Mouse (Mus musculus): ENCODE results near the gene Ap5s1. TPM values are rescaled to one million over a fixed set of nuclear protein-coding genes. Genes with fewer than 3 reads are reported as not detected.

The Ap5s1 gene
- polyA plus RNA-seq (2017; shearing (Covaris generic)), result 26.5 TPM

DNA sequence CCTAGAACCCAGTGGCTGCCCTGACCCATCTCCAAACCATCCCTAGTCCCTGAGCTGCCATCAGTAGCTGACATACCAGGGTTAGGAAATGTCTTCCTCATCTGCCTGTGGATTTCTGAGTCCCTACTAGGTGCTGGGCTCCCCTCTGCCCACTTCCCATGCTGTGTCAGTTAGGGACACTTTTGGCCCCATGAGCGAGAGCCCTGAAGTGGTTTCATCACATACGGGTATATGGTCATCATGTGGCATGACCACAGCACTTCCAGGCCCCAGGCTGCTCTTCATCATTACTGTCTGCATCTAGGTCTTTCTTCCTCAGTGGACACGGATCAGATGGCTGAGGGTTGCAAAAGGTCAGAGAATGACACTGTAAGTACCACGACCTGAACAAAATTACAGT is at the start of gene Ap5s1:
Ap5s1 (plus strand) TSS at position 301 of the 400 bp plus-strand sequence.

DNA sequence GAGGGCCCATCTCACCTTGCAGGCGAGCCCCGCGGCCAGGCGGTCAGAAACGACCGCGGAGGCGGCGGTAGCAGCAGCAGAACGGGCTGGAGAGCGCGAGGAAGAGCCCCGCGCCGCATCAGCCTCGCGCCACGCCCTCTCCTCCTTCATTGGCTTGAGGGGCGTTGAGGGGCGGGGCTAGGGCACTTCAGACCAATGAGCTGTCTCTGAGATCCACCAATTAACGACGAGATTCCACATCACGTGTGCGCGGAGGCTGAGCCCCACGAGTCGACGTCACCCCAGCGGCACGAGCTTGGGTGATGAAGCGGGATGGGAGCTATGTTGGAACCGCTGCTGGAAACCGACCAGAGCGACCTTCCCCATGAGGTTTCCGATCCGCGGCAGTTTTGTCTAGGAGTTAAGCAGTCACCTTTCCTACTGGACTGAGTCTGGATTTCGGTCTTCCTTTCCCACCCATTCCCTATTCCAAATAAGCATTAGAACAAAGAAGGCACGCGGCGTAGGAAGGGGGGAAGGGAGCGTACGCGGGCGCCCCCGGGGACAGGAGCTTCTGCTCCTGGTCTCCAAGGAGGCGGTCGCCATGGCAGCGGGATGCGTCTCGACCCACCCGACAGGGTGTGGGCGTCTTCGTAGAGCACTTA is 46.8 kb upstream of the Ap5s1 start, which contains the start of gene 1700037H04Rik:
1700037H04Rik (minus strand) TSS at position 144 of the 644 bp plus-strand sequence.

DNA sequence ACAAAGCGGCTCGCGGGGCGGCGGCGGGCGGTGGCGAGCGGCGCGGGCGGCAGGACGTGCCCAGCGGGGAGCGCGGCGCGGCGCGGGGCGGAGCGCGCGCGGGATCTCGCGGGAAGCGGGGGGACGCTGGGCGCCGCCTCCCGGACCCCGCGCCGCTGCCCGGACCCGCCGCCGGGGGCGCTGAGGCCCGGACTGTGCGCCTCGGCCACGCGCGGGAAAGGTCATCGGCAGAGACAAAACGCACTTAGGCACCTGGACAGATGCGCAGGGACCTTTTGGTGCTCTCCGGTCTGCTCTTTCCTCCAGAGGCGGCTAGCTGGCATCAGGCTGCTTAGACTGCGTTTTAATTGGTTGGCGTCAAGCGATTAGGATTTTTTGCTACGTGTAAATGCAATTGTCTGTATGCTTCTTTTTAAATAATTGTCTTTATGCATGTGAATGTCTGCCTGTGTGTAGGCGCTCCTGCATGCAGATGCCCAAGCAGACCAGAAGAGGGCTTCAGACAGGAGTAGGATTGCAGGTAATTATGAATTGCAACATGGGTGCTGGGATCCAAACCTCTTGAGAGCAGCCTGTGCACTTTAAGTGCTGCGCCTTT is 26.8 kb upstream of the Ap5s1 start, which contains the start of gene Cenpb:
Cenpb (minus strand) TSS at position 78 of the 598 bp plus-strand sequence.

DNA sequence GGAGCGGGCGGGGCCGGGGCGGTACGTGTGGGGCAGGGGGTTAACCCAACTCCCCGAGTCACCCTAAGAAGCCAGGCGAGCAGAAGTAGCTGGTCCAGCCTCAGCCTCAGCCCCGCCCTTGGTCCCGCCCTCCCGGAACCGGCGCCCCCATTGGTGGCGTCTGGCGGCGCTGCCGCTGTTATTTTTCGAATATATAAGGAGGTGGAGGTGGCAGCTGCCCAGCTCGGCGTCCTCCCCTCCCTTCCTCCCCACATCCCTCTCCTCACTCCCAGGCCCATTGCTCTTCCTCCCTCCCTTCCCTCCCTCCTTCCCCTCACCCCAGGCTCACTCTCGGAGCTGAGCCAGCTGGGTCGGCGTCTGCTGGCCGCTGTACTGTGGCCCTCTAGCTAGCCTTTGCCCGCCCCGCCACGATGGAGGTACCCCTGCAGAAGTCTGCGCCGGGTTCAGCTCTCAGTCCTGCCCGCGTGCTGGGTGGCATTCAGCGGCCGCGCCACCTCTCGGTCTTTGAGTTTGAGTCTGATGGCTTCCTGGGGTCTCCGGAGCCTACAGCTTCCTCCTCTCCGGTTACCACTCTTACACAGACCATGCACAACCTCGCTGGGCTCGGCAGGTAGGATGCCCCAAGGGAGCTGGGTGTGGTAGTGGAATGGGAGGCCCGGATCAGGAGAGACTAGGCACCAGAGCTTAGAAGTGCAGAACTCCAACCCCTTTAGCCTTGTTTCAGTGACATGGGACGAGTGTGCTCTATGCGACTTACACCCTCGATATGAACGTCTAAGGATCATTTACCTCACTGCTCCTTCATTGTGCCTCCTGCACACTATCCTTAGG is 19.9 kb upstream of the Ap5s1 start, which contains the start of the genes Cdc25b and Spef1:
Cdc25b (plus strand) TSS at position 179 of the 831 bp plus-strand sequence.
Spef1 (minus strand) TSS at position 512 of the 831 bp plus-strand sequence.

DNA sequence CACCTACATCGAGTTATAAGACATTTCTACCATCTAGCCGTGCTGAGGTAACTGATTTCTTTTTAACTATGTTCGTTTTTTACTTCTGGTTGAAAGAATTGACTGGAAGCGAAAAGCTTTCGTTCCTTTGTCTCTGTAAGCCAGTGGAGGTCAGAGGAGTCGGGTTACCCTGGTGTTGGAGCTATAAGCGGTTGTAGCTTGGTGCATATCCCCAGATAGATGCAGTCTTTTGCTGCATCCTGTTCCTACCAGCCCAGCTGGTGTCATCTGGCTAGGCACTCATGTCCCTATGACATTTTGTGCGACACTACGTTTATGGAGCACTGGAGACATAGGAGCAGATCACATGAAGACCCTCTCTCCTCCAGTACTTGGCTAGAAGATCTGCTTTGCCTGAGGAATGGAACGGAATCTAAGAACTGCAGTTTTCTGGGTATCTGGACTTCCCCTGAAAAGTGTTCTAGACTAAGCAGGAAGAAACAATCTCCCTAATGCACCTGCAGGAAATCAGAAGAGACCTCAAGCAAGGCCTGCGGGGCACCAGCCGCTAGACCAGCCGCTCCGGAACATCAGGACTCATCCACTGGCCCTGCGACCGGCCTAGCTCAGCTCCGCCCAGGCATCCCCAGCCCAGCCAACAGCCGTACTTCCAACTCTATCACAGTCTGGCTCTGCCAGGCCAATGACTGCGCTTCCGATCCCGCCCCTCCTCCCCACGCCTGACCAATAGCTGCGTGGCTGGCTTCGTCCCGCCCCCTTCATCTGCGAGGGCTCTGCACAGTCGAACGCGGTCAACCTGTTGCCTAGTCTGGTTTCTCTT is 26.6 kb downstream of the Ap5s1 start, which contains the start of gene Mavs:
Mavs (plus strand) TSS at position 757 of the 820 bp plus-strand sequence.

DNA sequence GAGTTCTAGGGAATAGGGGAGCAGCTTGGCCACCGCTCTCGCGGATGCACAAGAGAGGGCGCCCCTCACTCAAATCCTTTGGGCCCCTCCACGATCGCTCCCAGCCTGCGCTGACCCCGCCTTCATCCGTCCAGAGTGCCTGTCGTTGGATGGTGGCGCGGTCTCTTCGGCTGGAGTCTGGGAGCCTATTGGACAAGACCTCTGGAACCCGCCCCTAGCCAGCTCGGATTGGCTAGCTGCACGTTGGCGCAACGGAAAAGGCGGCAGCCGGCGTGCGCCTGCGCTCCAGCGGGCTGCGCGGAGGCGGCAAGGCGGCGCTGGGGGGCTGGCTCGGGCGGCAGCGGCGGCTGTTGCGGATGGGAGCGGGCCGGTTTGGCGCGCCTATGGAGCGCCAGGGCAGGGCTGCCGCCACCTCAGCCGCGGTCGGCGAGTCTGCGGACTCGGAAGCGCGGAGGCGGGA is 55.4 kb downstream of the Ap5s1 start, which contains the start of gene Pank2:
Pank2 (plus strand) TSS at position 283 of the 460 bp plus-strand sequence.

Other genes with a start within 250 kb of the Ap5s1 start
- gene Gfra4, start 164.0 kb upstream of the Ap5s1 start, polyA plus RNA-seq (2017; shearing (Covaris generic)), result not detected
- gene Adam33, start 143.3 kb upstream of the Ap5s1 start, polyA plus RNA-seq (2017; shearing (Covaris generic)), result 0.67 TPM
- gene Siglec1, start 120.3 kb upstream of the Ap5s1 start, polyA plus RNA-seq (2017; shearing (Covaris generic)), result 0.40 TPM
- 0.21 TPM for gene Hspa12b, start 79.8 kb upstream of the Ap5s1 start, polyA plus RNA-seq (2017; shearing (Covaris generic))
- gene Gm11037, start 73.6 kb upstream of the Ap5s1 start, polyA plus RNA-seq (2017; shearing (Covaris generic)), result not detected
- 49.2 TPM for gene 1700037H04Rik, start 47.0 kb upstream of the Ap5s1 start, polyA plus RNA-seq (2017; shearing (Covaris generic))
- 2.2 TPM for gene Cenpb, start 27.0 kb upstream of the Ap5s1 start, polyA plus RNA-seq (2017; shearing (Covaris generic))
- 143 TPM for gene Cdc25b, start 20.1 kb upstream of the Ap5s1 start, polyA plus RNA-seq (2017; shearing (Covaris generic))
- not detected for gene Spef1, start 19.8 kb upstream of the Ap5s1 start, polyA plus RNA-seq (2017; shearing (Covaris generic))
- 33.7 TPM for gene Mavs, start 27.0 kb downstream of the Ap5s1 start, polyA plus RNA-seq (2017; shearing (Covaris generic))
- 10.8 TPM for gene Pank2, start 55.4 kb downstream of the Ap5s1 start, polyA plus RNA-seq (2017; shearing (Covaris generic))
- gene Rnf24, start 145.8 kb downstream of the Ap5s1 start, polyA plus RNA-seq (2017; shearing (Covaris generic)), result 1.9 TPM